Mouse (Mus musculus) CH12.LX (cell line): Measurements from ENCODE around the gene Car3. TPM values are rescaled to one million over a fixed set of nuclear protein-coding genes. Genes with fewer than 3 reads are reported as not detected.

Source experiments
- DNase-seq: peaks from one replicate; pipeline ENCODE4 v3.0.0-alpha.2; 2013; ENCODE audit errors: extremely low read depth
- H3K27ac ChIP-seq: 2 replicates; pipeline ENCODE4 v1.5.1; 2012; ENCODE audit warnings: low read depth, mild to moderate bottlenecking, control low read depth, moderate library complexity; ENCODE audit not compliant: insufficient read depth
- H3K27me3 ChIP-seq: replicated peaks from 2 replicates; pipeline ENCODE3; 2012; ENCODE audit warnings: inconsistent platforms
- H3K36me3 ChIP-seq, 2 experiments: replicated peaks in 1 of 2; 2 replicates each; pipeline versions ENCODE3 to v1.6.1; 2012; ENCODE audit warnings: inconsistent platforms in 1 of 2, low read length in 1 of 2, mild to moderate bottlenecking in 1 of 2, mixed read lengths in 1 of 2, moderate library complexity in 1 of 2; ENCODE audit not compliant: control insufficient read depth in 1 of 2, insufficient read depth in 1 of 2
- H3K4me1 ChIP-seq, 2 experiments: 2 replicates each; pipeline ENCODE4 v1.6.1; 2012; ENCODE audit warnings: inconsistent platforms in 1 of 2, moderate library complexity in 1 of 2; ENCODE audit not compliant: insufficient read depth in 2 of 2, control insufficient read depth in 1 of 2
- H3K4me2 ChIP-seq: 2 replicates; pipeline ENCODE4 v1.6.1; 2012; ENCODE audit warnings: low read depth, mild to moderate bottlenecking, control low read depth; ENCODE audit not compliant: poor library complexity, insufficient read depth, severe bottlenecking
- H3K4me3 ChIP-seq, 3 experiments: fragments of 150-350 bp in 1 of 3; sonication (generic) in 1 of 3; replicated peaks in 1 of 3; 2 replicates each; pipeline versions ENCODE3 to v1.5.1; 2011 to 2012; ENCODE audit warnings: low read depth in 2 of 3, low read length in 2 of 3, mild to moderate bottlenecking in 2 of 3, moderate library complexity in 2 of 3, control low read depth in 1 of 3, improper control_type of control experiment in 1 of 3, inconsistent platforms in 1 of 3, mixed read lengths in 1 of 3; ENCODE audit not compliant: poor library complexity in 1 of 3
- H3K79me2 ChIP-seq: replicated peaks from 2 replicates; pipeline ENCODE4 v1.6.1; 2012; ENCODE audit warnings: mild to moderate bottlenecking, moderate library complexity; ENCODE audit not compliant: control insufficient read depth, poor library complexity, insufficient read depth, severe bottlenecking; ENCODE audit errors: extremely low read depth
- H3K9ac ChIP-seq: 2 replicates; pipeline ENCODE4 v1.6.1; 2012; ENCODE audit warnings: low read depth, mild to moderate bottlenecking, control low read depth, moderate library complexity; ENCODE audit not compliant: insufficient read depth
- H3K9me3 ChIP-seq: replicated peaks from 2 replicates; pipeline ENCODE3; 2012; ENCODE audit warnings: low read length, inconsistent platforms, mixed read lengths
- BHLHE40 ChIP-seq: IDR thresholded peaks from 2 replicates; pipeline ENCODE4 v1.6.1; 2011; ENCODE audit warnings: mild to moderate bottlenecking, low read depth, low read length, improper control_type of control experiment
- CHD1 ChIP-seq: IDR thresholded peaks from 2 replicates; pipeline ENCODE4 v1.6.1; 2012; ENCODE audit warnings: low read depth, low read length, improper control_type of control experiment, inconsistent platforms
- CTCF ChIP-seq, 2 experiments: IDR thresholded peaks in 1 of 2; conservative IDR thresholded peaks in 1 of 2; 2 replicates each; pipeline ENCODE4 v1.5.1; 2011 to 2012; ENCODE audit warnings: low read depth in 2 of 2, low read length in 2 of 2, improper control_type of control experiment in 1 of 2, inconsistent platforms in 1 of 2, mild to moderate bottlenecking in 1 of 2, moderate library complexity in 1 of 2
- EP300 ChIP-seq: IDR thresholded peaks from 2 replicates; pipeline ENCODE4 v1.6.1; 2011; ENCODE audit warnings: low read length, improper control_type of control experiment
- GABPA ChIP-seq: IDR thresholded peaks from 2 replicates; pipeline ENCODE4 v1.6.1; 2012; ENCODE audit warnings: low read depth, low read length, improper control_type of control experiment, inconsistent platforms; ENCODE audit not compliant: insufficient replicate concordance
- JUN ChIP-seq: IDR thresholded peaks from 2 replicates; pipeline ENCODE4 v1.6.1; 2011; ENCODE audit warnings: low read depth, mild to moderate bottlenecking, low read length, improper control_type of control experiment, moderate library complexity; ENCODE audit not compliant: insufficient read depth
- MAFK ChIP-seq: IDR thresholded peaks from 2 replicates; pipeline ENCODE4 v1.6.1; 2011; ENCODE audit warnings: low read length, improper control_type of control experiment; ENCODE audit not compliant: insufficient replicate concordance
- MEF2A ChIP-seq: IDR thresholded peaks from 2 replicates; pipeline ENCODE4 v1.6.1; 2014; ENCODE audit warnings: low read depth, mild to moderate bottlenecking, inconsistent platforms, low read length, improper control_type of control experiment, borderline replicate concordance
- MXI1 ChIP-seq: IDR thresholded peaks from 2 replicates; pipeline ENCODE4 v1.6.1; 2011; ENCODE audit warnings: mild to moderate bottlenecking, low read depth, low read length, improper control_type of control experiment
- MYC ChIP-seq: IDR thresholded peaks from 2 replicates; pipeline ENCODE4 v1.6.1; 2011; ENCODE audit warnings: low read depth, mild to moderate bottlenecking, improper control_type of control experiment, low read length
- NELFE ChIP-seq: IDR thresholded peaks from 2 replicates; pipeline ENCODE4 v1.6.1; 2011; ENCODE audit warnings: low read depth, low read length, improper control_type of control experiment
- RAD21 ChIP-seq: IDR thresholded peaks from 2 replicates; pipeline ENCODE4 v1.6.1; 2011; ENCODE audit warnings: low read depth, mild to moderate bottlenecking, low read length, improper control_type of control experiment, moderate library complexity
- RCOR1 ChIP-seq: conservative IDR thresholded peaks from 2 replicates; pipeline ENCODE4 v1.6.1; 2012; ENCODE audit warnings: low read depth, mild to moderate bottlenecking, inconsistent platforms, low read length, improper control_type of control experiment
- SIN3A ChIP-seq: IDR thresholded peaks from 2 replicates; pipeline ENCODE4 v1.6.1; 2012; ENCODE audit warnings: low read length, improper control_type of control experiment, inconsistent platforms
- SMC3 ChIP-seq: IDR thresholded peaks from 2 replicates; pipeline ENCODE4 v1.6.1; 2011; ENCODE audit warnings: low read depth, low read length, improper control_type of control experiment
- TCF12 ChIP-seq: IDR thresholded peaks from 2 replicates; pipeline ENCODE4 v1.6.1; 2014; ENCODE audit warnings: low read depth, mild to moderate bottlenecking, inconsistent platforms, low read length, improper control_type of control experiment
- UBTF ChIP-seq: IDR thresholded peaks from 2 replicates; pipeline ENCODE4 v1.6.1; 2012; ENCODE audit warnings: low read depth, mild to moderate bottlenecking, inconsistent platforms, low read length, improper control_type of control experiment, moderate library complexity
- USF1 ChIP-seq: IDR thresholded peaks from 2 replicates; pipeline ENCODE4 v1.6.1; 2014; ENCODE audit warnings: low read depth, mild to moderate bottlenecking, inconsistent platforms, low read length, improper control_type of control experiment
- USF2 ChIP-seq: conservative IDR thresholded peaks from 2 replicates; pipeline ENCODE4 v1.6.1; 2011; ENCODE audit warnings: low read depth, low read length, improper control_type of control experiment
- ZKSCAN1 ChIP-seq: IDR thresholded peaks from 2 replicates; pipeline ENCODE4 v1.6.1; 2012; ENCODE audit warnings: low read depth, inconsistent platforms, low read length, improper control_type of control experiment, borderline replicate concordance
- dilution Hi-C: fragments of 300-500 bp; cut with MboI; formaldehyde crosslinking; loops from 2 replicates; pipeline ENCODE4 v1.14.3; 2020; ENCODE audit warnings: low sequenced_read_pairs; ENCODE audit not compliant: extremely low pct_unique_long_range_greater_than_20kb, extremely low pct_ligation_motif_present
- in situ Hi-C: fragments of 300-500 bp; cut with MboI; formaldehyde crosslinking; loops from 3 replicates; pipeline ENCODE4 v1.14.3; 2019; ENCODE audit warnings: low sequenced_read_pairs, low pct_ligation_motif_present, low pct_unique_long_range_greater_than_20kb, mixed read lengths
- polyA plus RNA-seq: library from polyadenylated mRNA; unstranded; fragments of >175 nt; gene quantifications from 2 replicates; pipeline ENCODE4 v1.2.1, GENCODE M21; 2012; ENCODE audit warnings: low read depth; ENCODE audit not compliant: insufficient read length
- total RNA-seq, 2 experiments: library from RNA; depleted of rRNA; stranded (reverse); fragments of 300-350 nt in 1 of 2; fragments of >200 nt in 1 of 2; gene quantifications; 2 replicates each; pipeline ENCODE4 v1.2.3; 2012 to 2014

Car3 gene
- total and polyA plus RNA-seq, 3 experiments, result 0.27 to 0.97 TPM; not detected in 1

DNA sequence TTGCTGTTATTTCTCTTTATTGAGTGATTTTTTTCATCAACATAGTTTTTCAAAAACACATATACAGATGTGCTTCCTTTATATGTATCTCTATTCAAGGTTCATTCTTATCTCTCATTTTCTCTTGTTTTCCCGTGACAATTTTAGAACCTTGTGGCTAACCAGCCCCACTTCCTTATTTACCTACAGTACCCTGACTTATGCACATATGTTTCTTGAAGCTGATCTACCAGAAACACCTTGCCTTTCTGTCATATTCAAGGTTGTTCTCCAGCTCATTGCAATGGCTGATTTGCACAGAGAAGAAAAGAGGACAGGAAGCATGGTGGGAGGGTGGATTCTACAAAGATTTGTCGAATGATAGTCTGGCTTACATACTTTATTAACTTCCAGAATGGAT, 52.0 kb downstream of the Car3 start (continued):
- TF ChIP-seq MYC (no peak), CTCF (conservative IDR thresholded peaks at IDR 0.05 in 1 of 2, IDR thresholded peaks at IDR 0.05 in 1 of 2; ENCODE audit: low read depth in 2 of 2, low read length in 2 of 2) (no peak), EP300 (no peak), MXI1 (no peak), SIN3A (no peak)

DNA sequence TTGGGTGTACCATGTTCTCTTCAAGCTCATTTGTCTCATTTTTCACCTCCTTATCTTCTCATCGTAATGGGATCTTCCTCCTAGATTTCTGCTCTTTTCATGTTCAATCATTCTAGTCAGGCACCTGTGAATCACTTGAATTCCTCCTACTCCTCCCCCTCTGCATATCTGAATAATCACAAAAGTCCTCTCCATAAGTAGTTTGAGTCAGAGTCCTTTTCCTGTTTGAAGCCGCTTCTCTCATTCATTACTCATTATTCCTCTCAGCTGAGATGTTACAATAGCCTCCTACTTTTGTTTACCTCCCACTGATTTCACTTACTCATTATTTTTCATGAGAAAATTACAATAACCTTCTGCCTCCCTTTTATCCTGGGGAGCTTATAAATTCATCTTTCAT, 53.9 kb downstream of the Car3 start:
- H3K4me1 ChIP-seq, result peaks cover 4% of the 10 kb centered on the region in 2 experiments; a peak in 3 of 4 replicates
- no peak overlapping the region for H3K4me3 ChIP-seq
- dilution Hi-C loops (no loop called here), in situ Hi-C loops (no loop called here)
- no peak overlapping the region for H3K27ac ChIP-seq
- H3K4me2 ChIP-seq, result no peak overlapping the region
- no peaks in the 10 kb centered on the region for H3K79me2 ChIP-seq
- no peak for TF ChIP-seq USF2
- TF ChIP-seq USF1, result no peak
- no peak for TF ChIP-seq SMC3
- TF ChIP-seq RAD21, result no peak
- no peak for TF ChIP-seq MAFK
- TF ChIP-seq SIN3A, result no peak
- no peak for TF ChIP-seq MEF2A
- no peak for TF ChIP-seq NELFE
- no peak for TF ChIP-seq RCOR1
- no peak for TF ChIP-seq ZKSCAN1
- TF ChIP-seq EP300, result no peak
- no peak for TF ChIP-seq UBTF
- TF ChIP-seq GABPA, result no peak
- no peak for TF ChIP-seq JUN
- TF ChIP-seq CHD1, result no peak
- TF ChIP-seq BHLHE40, result no peak
- TF ChIP-seq TCF12, result no peak
- H3K36me3 ChIP-seq, result no peaks in the 10 kb centered on the region
- H3K9ac ChIP-seq, result no peak overlapping the region
- no peak for DNase-seq
- H3K9me3 ChIP-seq, result no peaks in the 10 kb centered on the region
- no peaks in the 10 kb centered on the region for H3K27me3 ChIP-seq

Other genes with a start within 250 kb of the Car3 start
- 10.8 and 14.3 TPM in 2 replicates for gene Car13, start 221.8 kb upstream of the Car3 start, total RNA-seq (2012; rRNA removed)
- 25.4 and 27.0 TPM in 2 replicates for gene Car13, start 221.8 kb upstream of the Car3 start, total RNA-seq (2014; rRNA removed)
- gene Car13, start 221.8 kb upstream of the Car3 start, polyA plus RNA-seq, result 20.5 and 23.2 TPM in 2 replicates
- gene Car1, start 55.1 kb upstream of the Car3 start, total RNA-seq (2012; rRNA removed), result not detected in 2 replicates
- 0.26 TPM in 1 of 2 replicates, not detected in the other for gene Car1, start 55.1 kb upstream of the Car3 start, total RNA-seq (2014; rRNA removed)
- not detected in 2 replicates for gene Car1, start 55.1 kb upstream of the Car3 start, polyA plus RNA-seq
- not detected in 2 replicates for gene Car2, start 22.8 kb downstream of the Car3 start, total RNA-seq (2012; rRNA removed)
- gene Car2, start 22.8 kb downstream of the Car3 start, total RNA-seq (2014; rRNA removed), result 0.16 TPM in 1 of 2 replicates, not detected in the other
- gene Car2, start 22.8 kb downstream of the Car3 start, polyA plus RNA-seq, result not detected in 2 replicates